Mouse (Mus musculus): ENCODE results near the gene Rnf227.

GRCm38 (mm10) chr11:69332713-69333253 lies 7.5 kb upstream of the Rnf227 start:
- TF ChIP-seq CTCF (IDR thresholded peaks at IDR 0.05; ENCODE audit: borderline replicate concordance, insufficient read depth, low read depth, low read length): no peak
- TF ChIP-seq POLR2A (IDR thresholded peaks at IDR 0.05; ENCODE audit: borderline replicate concordance, insufficient read depth, low read length): no peak

Measured in cerebellum, adult 2 months (tissue).